Mouse (Mus musculus): Measurements from ENCODE around the gene Ppp4r1.

Ppp4r1 gene

DNA sequence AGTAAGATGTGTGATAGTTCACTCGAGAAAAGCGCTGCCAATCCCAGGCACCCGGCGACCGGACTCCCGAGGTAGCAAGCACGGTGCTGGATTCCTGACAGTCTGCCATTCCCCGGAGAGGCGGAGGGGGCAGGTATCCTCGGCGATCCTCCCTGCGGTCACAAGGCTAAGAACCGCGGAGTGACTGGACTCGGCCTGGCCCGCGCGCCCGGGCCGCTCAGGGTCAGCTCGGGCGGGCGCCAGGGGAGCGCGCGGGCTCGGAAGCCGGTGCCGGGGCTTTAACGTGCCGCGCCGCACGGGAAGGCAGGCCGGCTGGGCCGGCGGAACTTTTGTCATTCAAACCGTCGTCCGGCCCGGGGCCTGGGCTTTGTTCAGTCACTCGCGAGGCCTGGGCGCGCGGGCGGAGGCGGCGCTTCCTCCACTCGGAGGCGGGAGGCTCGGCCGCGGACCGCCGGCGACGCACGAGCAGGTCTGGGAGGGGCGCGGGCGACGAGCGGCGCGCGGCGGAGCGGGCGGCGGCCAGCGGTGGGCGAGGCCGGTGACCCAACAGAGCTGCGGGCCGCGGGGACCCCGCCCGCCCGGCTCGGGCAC is at the start of gene Ppp4r1:
Ppp4r1 (plus strand) TSS at position 23 of the 591 bp plus-strand sequence.
- peak; percentile 83 for DNase-seq

DNA sequence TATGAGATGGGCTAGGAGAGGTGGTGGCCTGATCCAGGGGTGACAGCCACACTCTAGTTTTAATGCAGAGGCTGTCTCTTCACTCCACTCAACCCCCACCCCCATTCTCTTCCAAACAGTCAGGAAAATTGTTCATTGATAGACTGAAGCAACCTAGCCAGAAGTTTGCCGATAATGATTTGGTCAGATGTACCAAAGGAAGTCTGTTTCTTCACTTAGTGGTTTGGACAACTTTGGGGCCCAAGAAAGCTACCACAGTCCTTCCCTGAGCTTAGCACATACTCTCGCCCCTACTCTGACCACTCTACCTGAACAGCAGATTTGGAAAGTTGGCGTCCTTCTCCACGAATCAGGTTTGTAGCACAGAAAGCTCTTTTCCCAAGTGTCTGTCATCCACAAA is 49.7 kb upstream of the Ppp4r1 start:
- DNase-seq, result no peak

DNA sequence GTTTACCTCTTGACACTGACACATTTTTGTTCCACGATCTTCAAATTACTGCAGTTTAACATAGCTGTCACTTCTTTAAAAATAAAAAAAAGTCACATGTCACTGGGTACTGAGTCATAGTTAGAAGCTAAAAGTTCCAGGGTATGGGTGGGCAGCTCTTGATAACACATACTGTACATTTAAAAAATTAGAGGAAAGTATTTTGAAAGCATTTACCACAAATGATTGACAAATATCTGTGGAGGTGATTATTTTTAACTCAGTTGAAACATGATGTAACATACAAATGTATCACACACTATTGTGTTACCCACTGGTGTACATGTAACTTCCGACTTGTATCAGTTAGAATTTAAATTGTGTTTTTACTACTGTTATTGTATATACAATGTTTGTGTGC is 47.3 kb upstream of the Ppp4r1 start:
- no peak for DNase-seq

DNA sequence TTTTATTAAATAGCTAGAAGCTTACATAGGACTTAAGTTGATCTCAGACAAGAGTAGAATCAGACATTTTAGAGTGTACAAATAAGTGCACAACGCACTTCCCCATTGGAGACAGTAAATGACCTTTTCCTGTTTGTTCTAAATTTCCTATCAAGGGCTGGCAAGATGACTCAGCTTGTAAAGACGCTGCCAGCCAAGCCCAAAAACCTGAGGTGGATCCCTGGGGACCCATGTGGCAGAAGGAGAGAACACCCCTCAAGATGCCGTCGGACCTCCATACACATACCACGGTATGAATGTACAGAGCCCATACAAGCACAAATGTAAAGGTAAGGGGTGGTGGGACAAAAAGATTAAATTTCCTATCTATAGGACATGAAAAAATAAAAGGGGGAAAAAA is 45.2 kb upstream of the Ppp4r1 start:
- no peak for DNase-seq

GRCm38 (mm10) chr17:65737622-65738021 is 44.8 kb upstream of the Ppp4r1 start:
- no peak for DNase-seq

- no peak for DNase-seq
These were observed 42.3 kb upstream of the Ppp4r1 start for GRCm38 (mm10) chr17:65739874-65740725.

- no peak for DNase-seq
These were observed 40.8 kb upstream of the Ppp4r1 start for GRCm38 (mm10) chr17:65741565-65741964.

DNA sequence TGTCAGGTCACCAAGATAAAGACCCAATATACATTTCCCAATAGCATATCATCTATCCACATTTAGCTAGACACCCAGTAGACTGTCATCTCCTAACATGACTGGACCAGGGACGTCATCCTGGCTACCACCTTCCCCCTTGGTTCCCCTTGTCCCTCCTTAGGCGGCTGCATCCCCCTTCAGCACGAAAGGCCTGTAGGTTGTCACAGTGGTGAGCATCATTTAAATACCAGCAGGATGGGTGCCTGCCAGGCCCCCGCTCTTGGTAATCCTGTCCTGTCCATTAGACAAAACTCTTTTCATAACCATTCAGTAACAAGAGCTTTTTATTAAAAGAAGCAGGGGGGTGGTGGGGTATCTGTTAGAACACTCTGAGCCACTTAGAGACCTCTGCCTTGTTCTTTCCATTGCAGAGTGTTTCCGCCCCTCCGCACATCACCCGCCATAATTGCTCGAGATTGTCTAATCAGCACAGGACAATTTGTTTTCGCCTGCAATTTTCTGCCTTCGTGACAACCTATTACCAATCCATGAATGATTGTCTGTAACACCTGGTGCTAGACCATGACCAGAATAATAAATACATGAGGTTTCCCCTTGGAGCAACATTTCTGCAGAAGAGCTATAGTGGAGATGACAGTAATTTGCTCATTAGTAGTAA is 40.0 kb upstream of the Ppp4r1 start:
- no peak for DNase-seq

GRCm38 (mm10) chr17:65742969-65743368 is 39.4 kb upstream of the Ppp4r1 start:
- no peak for DNase-seq

DNA sequence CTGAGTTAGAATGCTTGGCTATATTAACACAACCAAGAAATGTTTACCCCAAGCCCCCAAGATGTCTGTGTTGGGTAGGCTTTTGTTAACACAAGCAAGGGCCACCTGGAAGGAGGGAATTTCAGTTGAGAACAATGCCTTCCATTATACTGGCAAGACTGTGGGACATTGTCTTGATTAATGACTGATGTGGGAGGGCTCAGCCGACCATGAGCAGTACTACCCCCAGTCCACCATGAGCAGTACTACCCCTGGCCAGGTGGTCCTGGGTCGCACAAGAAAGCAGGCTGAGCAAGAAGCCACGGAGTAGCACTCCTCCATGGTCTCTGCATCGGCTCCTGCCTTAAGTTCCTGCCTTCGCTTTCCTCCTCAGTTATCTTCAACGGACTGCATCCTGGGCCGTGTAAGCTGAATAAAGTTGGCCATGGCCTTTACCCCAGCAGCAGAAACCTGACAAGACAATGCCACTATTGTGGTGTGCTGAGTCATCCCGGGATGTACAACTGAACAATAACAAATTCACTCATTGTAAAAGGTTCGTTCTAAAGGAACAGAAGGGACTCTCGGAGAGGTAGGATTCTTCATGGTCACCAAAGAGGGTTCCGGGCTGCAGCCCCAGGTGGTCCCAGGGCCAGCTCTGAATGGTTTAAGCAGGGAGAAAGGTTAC is 38.6 kb upstream of the Ppp4r1 start:
- DNase-seq, result no peak

DNA sequence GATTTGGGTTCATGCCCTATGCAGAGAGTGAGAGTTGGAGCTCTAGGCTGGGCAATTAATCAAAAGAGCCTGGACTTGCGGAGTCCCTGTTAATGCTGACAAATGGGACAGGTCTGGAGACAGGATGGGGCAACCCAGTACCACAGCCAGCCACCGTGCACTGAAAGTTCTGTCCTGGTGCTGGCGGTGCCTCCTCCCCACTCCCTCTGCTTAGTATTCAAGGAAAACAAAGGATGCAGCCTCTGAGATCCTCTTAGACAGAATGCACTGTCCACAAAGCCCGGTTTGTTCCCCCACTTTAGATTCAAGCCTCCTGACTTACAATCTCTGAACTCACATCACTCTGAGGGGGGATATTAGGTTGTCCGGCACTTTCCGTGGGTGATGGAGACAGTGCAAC is 36.1 kb upstream of the Ppp4r1 start:
- DNase-seq, result no peak

DNA sequence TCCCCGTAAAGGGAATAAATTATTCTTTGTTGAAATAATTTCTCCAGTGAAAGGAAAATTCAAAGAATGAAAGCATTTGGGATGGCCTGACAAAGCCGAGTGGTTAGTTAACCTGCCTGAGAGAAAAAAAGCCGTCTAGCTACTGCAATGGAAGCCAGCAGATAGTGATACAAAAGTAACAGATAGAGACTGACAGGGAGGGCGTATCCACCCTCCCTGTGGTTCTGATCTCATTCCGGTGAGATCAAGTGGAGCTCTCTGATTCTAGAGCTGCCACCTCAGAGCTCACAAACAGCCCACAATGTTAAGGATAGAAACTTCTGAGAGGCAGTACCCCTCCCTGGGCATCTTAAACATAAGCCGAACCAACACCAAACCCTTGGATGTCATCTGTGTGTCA is 33.4 kb upstream of the Ppp4r1 start:
- no peak for DNase-seq

DNA sequence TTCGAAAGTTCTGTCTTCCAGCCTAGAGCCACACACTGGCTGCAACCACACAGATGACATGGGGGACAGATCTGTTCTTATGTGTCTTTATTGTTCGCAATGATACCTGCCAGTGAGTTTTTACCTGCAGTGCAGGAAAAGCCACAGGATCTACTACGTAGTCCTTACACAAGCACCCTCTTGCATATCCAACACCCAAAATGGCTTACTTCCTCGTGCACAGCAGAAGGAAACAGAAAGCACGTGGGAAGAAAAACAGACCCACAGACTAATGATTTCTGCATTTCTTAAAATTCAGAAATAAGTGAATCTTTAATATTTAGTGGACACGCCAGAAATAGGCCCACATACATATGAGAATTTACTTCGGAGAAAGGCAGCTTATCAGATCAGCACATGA is 32.6 kb upstream of the Ppp4r1 start:
- DNase-seq, result no peak

- no peak for DNase-seq
These were observed 32.1 kb upstream of the Ppp4r1 start for GRCm38 (mm10) chr17:65750301-65750700.

DNA sequence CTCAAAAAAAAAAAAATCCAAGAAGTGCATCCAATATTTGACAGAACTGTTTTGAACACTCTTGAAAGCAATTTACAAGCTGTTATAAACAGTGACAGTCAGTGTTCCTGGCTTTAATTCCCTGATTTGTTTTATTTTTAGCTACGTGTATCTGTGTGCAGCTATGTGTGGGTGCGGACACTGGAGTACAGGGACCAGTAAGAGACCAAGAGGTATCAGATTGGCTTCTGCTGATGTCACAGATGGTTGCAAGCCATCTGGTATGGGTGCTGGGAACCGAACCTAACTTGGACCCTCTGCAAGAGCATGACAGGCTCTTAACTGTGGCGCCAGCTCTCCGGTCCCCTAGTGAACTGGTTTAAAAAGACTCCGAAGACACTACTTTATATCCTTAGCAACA is 29.2 kb upstream of the Ppp4r1 start:
- no peak for DNase-seq

DNA sequence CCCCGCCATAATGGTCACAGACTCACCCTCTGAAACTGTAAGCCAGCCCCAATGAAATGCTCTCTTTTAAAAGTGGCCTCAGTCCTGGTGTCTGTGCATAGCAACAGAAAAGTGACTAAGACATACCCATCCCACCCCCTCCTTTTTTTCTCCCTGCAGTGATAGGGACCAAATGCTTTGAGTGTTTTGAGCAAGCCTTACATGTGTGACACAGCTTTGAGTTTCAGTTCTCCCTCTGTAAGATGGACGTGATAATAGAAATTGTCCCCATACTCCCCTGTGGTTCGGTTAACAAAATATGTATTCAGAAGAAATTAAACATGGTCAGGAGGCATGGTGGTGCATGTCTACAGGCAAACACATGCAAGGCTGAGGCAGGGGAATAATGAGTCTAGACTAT is 26.5 kb upstream of the Ppp4r1 start:
- DNase-seq, result no peak

DNA sequence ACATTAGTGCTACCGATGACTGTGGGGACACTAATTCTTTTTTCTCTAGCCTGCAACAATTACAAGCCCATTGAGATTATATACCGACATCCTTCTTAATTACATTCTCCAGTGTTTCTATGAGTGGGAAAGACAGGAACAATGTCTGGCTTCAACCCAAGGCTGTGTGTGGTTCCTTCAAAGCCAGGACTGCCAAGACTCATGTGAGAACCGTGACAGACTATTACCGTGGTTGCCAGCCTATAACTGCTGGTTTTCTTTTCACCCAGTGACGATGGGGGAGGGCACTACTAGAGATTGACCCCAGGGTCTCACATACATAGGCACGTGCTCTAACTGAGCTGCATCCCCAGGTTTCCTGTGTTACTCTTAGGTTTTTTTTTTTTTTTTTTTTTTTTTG is 25.2 kb upstream of the Ppp4r1 start:
- DNase-seq, result no peak

DNA sequence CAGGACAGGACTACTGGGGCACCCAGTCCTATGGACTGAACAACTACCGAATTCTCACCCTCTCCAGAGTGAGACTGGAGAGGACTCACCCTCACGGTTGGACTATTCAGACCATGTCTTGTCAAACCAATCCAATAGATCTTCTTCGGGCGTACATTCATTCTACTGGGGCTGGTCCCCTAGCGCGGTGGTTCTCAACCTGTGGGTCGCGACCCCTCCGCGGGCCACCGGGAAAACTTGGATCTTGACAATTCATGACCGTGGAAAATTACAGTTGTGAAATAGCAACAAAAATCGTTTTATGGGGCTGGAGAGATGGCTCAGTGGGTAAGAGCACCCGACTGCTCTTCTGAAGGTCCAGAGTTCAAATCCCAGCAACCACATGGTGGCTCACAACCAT is 19.2 kb upstream of the Ppp4r1 start:
- DNase-seq, result no peak

DNA sequence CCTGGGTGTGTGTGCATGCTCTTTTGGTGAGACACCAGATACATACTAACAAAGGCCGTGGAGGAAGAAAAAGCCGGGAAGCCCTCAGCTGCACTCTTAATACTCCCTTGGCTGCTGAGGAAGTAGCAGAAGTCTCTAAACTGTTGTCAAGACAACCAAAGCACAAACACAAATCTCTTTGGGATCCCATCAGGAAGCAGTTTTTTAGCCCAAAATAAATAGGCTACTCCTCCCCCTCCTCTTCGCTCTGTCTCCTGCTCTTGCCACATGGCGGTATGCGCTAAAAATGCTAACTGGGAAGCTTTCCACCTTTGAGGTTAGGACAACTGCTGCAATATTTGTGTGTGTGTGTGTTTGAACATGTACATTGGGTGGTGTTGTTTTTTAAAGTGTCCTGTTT is 13.9 kb upstream of the Ppp4r1 start:
- no peak for DNase-seq

GRCm38 (mm10) chr17:65770982-65771915 is 11.1 kb upstream of the Ppp4r1 start:
- DNase-seq, result no peak

DNA sequence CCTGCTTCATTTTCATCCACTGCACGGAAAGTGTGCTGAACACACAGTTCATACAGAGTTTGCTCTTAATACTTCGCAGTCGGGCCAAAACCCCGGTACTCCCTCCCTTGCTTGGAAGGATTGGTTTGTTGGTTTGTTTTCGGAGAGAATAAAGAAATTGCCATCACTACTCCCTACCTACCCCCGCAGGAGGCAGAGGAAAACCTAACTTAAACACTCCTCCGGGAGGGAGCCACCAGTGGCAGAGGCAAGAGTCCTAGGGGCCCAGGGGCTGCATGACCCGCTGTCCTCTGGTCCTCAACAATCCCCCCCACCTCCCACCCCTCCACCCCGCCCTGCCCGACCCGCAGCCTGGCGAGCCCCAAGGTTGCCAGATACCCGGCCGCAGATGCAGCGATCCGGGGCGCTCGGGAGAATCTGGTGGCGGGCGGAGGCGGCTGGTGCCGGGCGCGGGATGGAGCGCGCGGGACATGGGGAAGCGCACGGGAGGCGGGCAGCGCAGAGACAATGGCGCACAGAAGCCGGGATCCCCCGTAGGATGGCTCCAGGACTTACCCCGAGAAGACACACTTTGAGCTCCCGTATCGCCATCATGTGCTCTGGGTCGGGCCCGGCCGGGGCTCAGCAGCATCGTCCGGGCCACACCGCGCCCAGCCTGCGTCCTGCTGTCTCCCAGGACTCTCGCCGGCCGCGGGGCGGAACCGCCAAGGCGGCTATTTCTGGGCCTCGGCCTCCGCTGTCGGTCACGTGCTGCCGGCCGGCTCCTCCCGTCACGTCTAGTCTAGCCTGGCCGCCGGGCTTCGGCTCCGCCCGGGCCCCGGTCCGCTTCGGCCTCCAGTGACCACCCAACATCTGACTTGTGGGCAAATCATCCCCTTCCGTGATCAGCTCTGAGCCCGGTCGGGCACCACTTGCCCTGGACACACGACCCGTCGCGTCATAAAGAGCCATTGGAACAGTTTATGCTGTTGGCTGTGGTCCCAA is 10.1 kb upstream of the Ppp4r1 start, which contains the start of gene Rab31:
Rab31 (minus strand) TSS at position 802 of the 984 bp plus-strand sequence.
- DNase-seq, result peak; percentile 75
